Mouse (Mus musculus) embryonic facial prominence, embryonic 14.5 days (tissue): ENCODE measurements around the gene Lhfpl5. TPM values are rescaled to one million over a fixed set of nuclear protein-coding genes. Genes with fewer than 3 reads are reported as not detected.

Experiments
- ATAC-seq: fragments of 200-750 bp; cut with Nextera tagmentation; 2 replicates; pipeline ENCODE4 v1.8.0; 2017; ENCODE audit warnings: low read depth, moderate number of reproducible peaks, moderate TSS enrichment
- DNase-seq: peaks from one replicate; pipeline ENCODE4 v3.0.0-alpha.2; 2015; ENCODE audit warnings: low spot score
- H3K27ac ChIP-seq: fragments of 300-500 bp; sonication (generic); replicated peaks from 2 replicates; pipeline ENCODE4 v1.5.1; 2014; ENCODE audit warnings: low read depth, mild to moderate bottlenecking, low read length, moderate library complexity
- H3K27me3 ChIP-seq: fragments of 300-500 bp; sonication (generic); replicated peaks from 2 replicates; pipeline ENCODE4 v1.6.1; 2014; ENCODE audit warnings: low read length; ENCODE audit not compliant: control insufficient read depth, insufficient read depth
- H3K36me3 ChIP-seq: fragments of 300-500 bp; sonication (generic); 2 replicates; pipeline ENCODE4 v1.6.1; 2014; ENCODE audit warnings: low read length, mixed read lengths; ENCODE audit not compliant: control insufficient read depth, insufficient read depth
- H3K4me1 ChIP-seq: fragments of 300-500 bp; sonication (generic); 2 replicates; pipeline ENCODE4 v1.6.1; 2014; ENCODE audit warnings: antibody characterized with exemption, low read length; ENCODE audit not compliant: control insufficient read depth, insufficient read depth
- H3K4me2 ChIP-seq: fragments of 300-500 bp; sonication (generic); 2 replicates; pipeline ENCODE4 v1.6.1; 2014; ENCODE audit warnings: low read depth, mild to moderate bottlenecking, low read length, moderate library complexity, mixed read lengths
- H3K4me3 ChIP-seq: fragments of 300-500 bp; sonication (generic); 2 replicates; pipeline ENCODE4 v1.5.1; 2014; ENCODE audit warnings: low read depth, mild to moderate bottlenecking, low read length
- H3K9ac ChIP-seq: fragments of 300-500 bp; sonication (generic); 2 replicates; pipeline ENCODE4 v1.6.1; 2014; ENCODE audit warnings: low read depth, mild to moderate bottlenecking, low read length, moderate library complexity, mixed read lengths
- H3K9me3 ChIP-seq: fragments of 300-500 bp; sonication (generic); 2 replicates; pipeline ENCODE4 v1.6.1; 2016; ENCODE audit warnings: low read length; ENCODE audit not compliant: control insufficient read depth
- WGBS: fragments of 180-500 bp; shearing (Covaris S2); extraction: QIAGEN DNeasy Blood & Tissue Kit; methylation state at CpG from one replicate; pipeline ENCODE4 v1.1.7; 2014; 5-methylcytosine and 5-hydroxymethylcytosine counted together
- microRNA-seq: library from miRNA; unstranded; fragments of <30 nt; microRNA quantifications from one replicate; pipeline ENCODE4, GENCODE M21; 2016; ENCODE audit warnings: borderline number of aligned reads
- polyA plus RNA-seq: library from polyadenylated mRNA; unstranded; fragments of >200 nt; fragmentation: Nextera tagmentation; extraction: Ambion mirVana; gene quantifications from 2 replicates; pipeline ENCODE4 v1.2.1, GENCODE M21; 2014

Gene Lhfpl5
- polyA plus RNA-seq, 1 experiment from 2014 or later: 0.70 TPM

GRCm38 (mm10) chr17:28624841-28625240, 49.4 kb downstream of the Lhfpl5 start:
- ATAC-seq: no peak

GRCm38 (mm10) chr17:28625327-28625726, 49.9 kb downstream of the Lhfpl5 start:
- no peak overlapping the region for H3K4me2 ChIP-seq
- H3K27ac ChIP-seq: no peak overlapping the region
- no peaks in the 10 kb centered on the region for H3K9me3 ChIP-seq
- no peaks in the 10 kb centered on the region for H3K36me3 ChIP-seq
- no peak overlapping the region for H3K4me3 ChIP-seq
- H3K9ac ChIP-seq: no peak overlapping the region
- H3K27me3 ChIP-seq: no peaks in the 10 kb centered on the region
- ATAC-seq: no peak
- H3K4me1 ChIP-seq: peaks cover 8% of the 10 kb centered on the region
- 94% methylated on average over 15 of the region's 15 CpGs for WGBS
- DNase-seq: no peak

More at GRCm38 (mm10) chr17:28624841-28625240, 49.4 kb downstream of the Lhfpl5 start:
- Histone ChIP-seq H3K4me1 (peaks cover 8% of the 10 kb centered on the region), H3K4me2 (no peak overlapping the region), H3K27ac (no peak overlapping the region), H3K9me3 (no peaks in the 10 kb centered on the region), H3K4me3 (no peak overlapping the region), H3K27me3 (no peaks in the 10 kb centered on the region), H3K36me3 (peaks cover 5% of the 10 kb centered on the region), H3K9ac (no peak overlapping the region)
- no peak for DNase-seq
- 75% methylated on average over 2 of the region's 2 CpGs for WGBS

GRCm38 (mm10) chr17:28626937-28627336, 51.5 kb downstream of the Lhfpl5 start:
- Histone ChIP-seq H3K9me3 (no peaks in the 10 kb centered on the region), H3K27ac (no peak overlapping the region), H3K4me3 (no peak overlapping the region), H3K4me1 (no peaks in the 10 kb centered on the region), H3K9ac (no peak overlapping the region), H3K4me2 (no peak overlapping the region), H3K36me3 (no peaks in the 10 kb centered on the region), H3K27me3 (no peaks in the 10 kb centered on the region)
- no peak for ATAC-seq
- DNase-seq: no peak
- 78% methylated on average over 2 of the region's 2 CpGs for WGBS

GRCm38 (mm10) chr17:28628248-28629124, 53.0 kb downstream of the Lhfpl5 start:
- no peak for ATAC-seq
- H3K4me1 ChIP-seq: no peaks in the 10 kb centered on the region
- no peaks in the 10 kb centered on the region for H3K9me3 ChIP-seq
- H3K27me3 ChIP-seq: no peaks in the 10 kb centered on the region
- WGBS: 56% methylated on average over 10 of the region's 10 CpGs
- no peak overlapping the region for H3K4me2 ChIP-seq
- H3K4me3 ChIP-seq: no peak overlapping the region
- no peaks in the 10 kb centered on the region for H3K36me3 ChIP-seq
- no peak overlapping the region for H3K9ac ChIP-seq
- H3K27ac ChIP-seq: no peak overlapping the region
- DNase-seq: no peak

GRCm38 (mm10) chr17:28629125-28629524, 53.7 kb downstream of the Lhfpl5 start:
- no peak for ATAC-seq
- Histone ChIP-seq H3K27me3 (no peaks in the 10 kb centered on the region), H3K36me3 (no peaks in the 10 kb centered on the region), H3K4me3 (no peak overlapping the region), H3K4me2 (no peak overlapping the region), H3K9ac (no peak overlapping the region), H3K9me3 (no peaks in the 10 kb centered on the region), H3K27ac (no peak overlapping the region), H3K4me1 (no peaks in the 10 kb centered on the region)
- no peak for DNase-seq
- WGBS: 50% methylated on average over 3 of the region's 3 CpGs

Small RNAs within 50 kb of the gene (microRNA-seq; reads per million reads assigned to microRNA genes)
- not detected for gene Gm25195
- not detected for gene Mir6969

Other genes starting within 250 kb of the Lhfpl5 start
- 800 and 852 TPM in 2 replicates for gene Rpl10a, start 247.2 kb upstream of the Lhfpl5 start, polyA plus RNA-seq
- 11.3 and 12.0 TPM in 2 replicates for gene Tead3, start 224.8 kb upstream of the Lhfpl5 start, polyA plus RNA-seq
- 3.9 and 6.0 TPM in 2 replicates for gene Tulp1, start 210.4 kb upstream of the Lhfpl5 start, polyA plus RNA-seq
- 8.4 and 11.7 TPM in 2 replicates for gene Fkbp5, start 58.1 kb upstream of the Lhfpl5 start, polyA plus RNA-seq
- not detected in 2 replicates for gene Armc12, start 44.8 kb upstream of the Lhfpl5 start, polyA plus RNA-seq
- gene Clpsl2, start 26.2 kb upstream of the Lhfpl5 start, polyA plus RNA-seq: not detected in 2 replicates
- not detected in 2 replicates for gene Clps, start 14.9 kb upstream of the Lhfpl5 start, polyA plus RNA-seq
- 89.1 and 92.4 TPM in 2 replicates for gene Srpk1, start 47.1 kb downstream of the Lhfpl5 start, polyA plus RNA-seq
- gene Slc26a8, start 114.6 kb downstream of the Lhfpl5 start, polyA plus RNA-seq: 0.58 and 0.90 TPM in 2 replicates
- 51.8 and 52.8 TPM in 2 replicates for gene Mapk14, start 115.7 kb downstream of the Lhfpl5 start, polyA plus RNA-seq
- 1.5 and 2.1 TPM in 2 replicates for gene AC170998.1, start 150.4 kb downstream of the Lhfpl5 start, polyA plus RNA-seq
- gene Mapk13, start 193.7 kb downstream of the Lhfpl5 start, polyA plus RNA-seq: 31.8 and 33.5 TPM in 2 replicates
- 10.0 and 10.2 TPM in 2 replicates for gene Brpf3, start 225.4 kb downstream of the Lhfpl5 start, polyA plus RNA-seq